Mouse (Mus musculus) embryonic facial prominence, embryonic 14.5 days (tissue): Measurements from ENCODE around the gene Pomgnt1. TPM values are rescaled to one million over a fixed set of nuclear protein-coding genes. Genes with fewer than 3 reads are reported as not detected.

ENCODE experiments used
- ATAC-seq: fragments of 200-750 bp; cut with Nextera tagmentation; 2 replicates; pipeline ENCODE4 v1.8.0; 2017; ENCODE audit warnings: low read depth, moderate number of reproducible peaks, moderate TSS enrichment
- DNase-seq: peaks from one replicate; pipeline ENCODE4 v3.0.0-alpha.2; 2015; ENCODE audit warnings: low spot score
- H3K27ac ChIP-seq: fragments of 300-500 bp; sonication (generic); replicated peaks from 2 replicates; pipeline ENCODE4 v1.5.1; 2014; ENCODE audit warnings: low read depth, mild to moderate bottlenecking, low read length, moderate library complexity
- H3K27me3 ChIP-seq: fragments of 300-500 bp; sonication (generic); replicated peaks from 2 replicates; pipeline ENCODE4 v1.6.1; 2014; ENCODE audit warnings: low read length; ENCODE audit not compliant: control insufficient read depth, insufficient read depth
- H3K36me3 ChIP-seq: fragments of 300-500 bp; sonication (generic); 2 replicates; pipeline ENCODE4 v1.6.1; 2014; ENCODE audit warnings: low read length, mixed read lengths; ENCODE audit not compliant: control insufficient read depth, insufficient read depth
- H3K4me1 ChIP-seq: fragments of 300-500 bp; sonication (generic); 2 replicates; pipeline ENCODE4 v1.6.1; 2014; ENCODE audit warnings: antibody characterized with exemption, low read length; ENCODE audit not compliant: control insufficient read depth, insufficient read depth
- H3K4me2 ChIP-seq: fragments of 300-500 bp; sonication (generic); 2 replicates; pipeline ENCODE4 v1.6.1; 2014; ENCODE audit warnings: low read depth, mild to moderate bottlenecking, low read length, moderate library complexity, mixed read lengths
- H3K4me3 ChIP-seq: fragments of 300-500 bp; sonication (generic); 2 replicates; pipeline ENCODE4 v1.5.1; 2014; ENCODE audit warnings: low read depth, mild to moderate bottlenecking, low read length
- H3K9ac ChIP-seq: fragments of 300-500 bp; sonication (generic); 2 replicates; pipeline ENCODE4 v1.6.1; 2014; ENCODE audit warnings: low read depth, mild to moderate bottlenecking, low read length, moderate library complexity, mixed read lengths
- H3K9me3 ChIP-seq: fragments of 300-500 bp; sonication (generic); 2 replicates; pipeline ENCODE4 v1.6.1; 2016; ENCODE audit warnings: low read length; ENCODE audit not compliant: control insufficient read depth
- WGBS: fragments of 180-500 bp; shearing (Covaris S2); extraction: QIAGEN DNeasy Blood & Tissue Kit; methylation state at CpG from one replicate; pipeline ENCODE4 v1.1.7; 2014; 5-methylcytosine and 5-hydroxymethylcytosine counted together
- polyA plus RNA-seq: library from polyadenylated mRNA; unstranded; fragments of >200 nt; fragmentation: Nextera tagmentation; extraction: Ambion mirVana; gene quantifications from 2 replicates; pipeline ENCODE4 v1.2.1, GENCODE M21; 2014

The Pomgnt1 gene
- polyA plus RNA-seq, 1 experiment from 2014 or later: 60.4 TPM

DNA sequence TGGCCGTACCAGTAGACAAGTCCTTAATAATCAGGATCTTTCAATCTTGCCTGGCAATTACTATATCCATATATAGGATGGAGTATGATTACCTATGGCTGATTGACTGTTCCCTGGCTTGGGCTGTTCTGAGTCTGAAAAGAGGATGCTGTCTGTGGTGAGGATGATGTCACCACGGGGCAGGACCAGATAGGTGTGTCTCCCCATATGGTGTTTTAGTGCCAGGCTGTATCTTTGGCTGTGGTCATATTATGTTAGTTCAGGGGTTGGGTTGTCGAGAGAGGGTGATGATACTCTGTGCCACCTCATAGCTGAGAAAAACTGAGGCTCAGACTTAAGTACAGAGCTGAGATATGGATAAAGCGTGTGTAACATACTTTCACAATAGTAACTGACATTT, 61.4 kb downstream of the Pomgnt1 start:
- 89% methylated on average over 4 of the region's 4 CpGs for whole genome bisulfite sequencing
- ATAC-seq (no peak), DNase-seq (no peak)
- Histone ChIP-seq H3K36me3 (no peaks in the 10 kb centered on the region), H3K4me3 (no peak overlapping the region), H3K9ac (no peak overlapping the region), H3K4me2 (no peak overlapping the region), H3K9me3 (no peaks in the 10 kb centered on the region), H3K27me3 (no peaks in the 10 kb centered on the region), H3K27ac (no peak overlapping the region), H3K4me1 (0 out of 2 replicates have a peak, but pooled peaks cover 8% of the 10 kb centered on the region)

DNA sequence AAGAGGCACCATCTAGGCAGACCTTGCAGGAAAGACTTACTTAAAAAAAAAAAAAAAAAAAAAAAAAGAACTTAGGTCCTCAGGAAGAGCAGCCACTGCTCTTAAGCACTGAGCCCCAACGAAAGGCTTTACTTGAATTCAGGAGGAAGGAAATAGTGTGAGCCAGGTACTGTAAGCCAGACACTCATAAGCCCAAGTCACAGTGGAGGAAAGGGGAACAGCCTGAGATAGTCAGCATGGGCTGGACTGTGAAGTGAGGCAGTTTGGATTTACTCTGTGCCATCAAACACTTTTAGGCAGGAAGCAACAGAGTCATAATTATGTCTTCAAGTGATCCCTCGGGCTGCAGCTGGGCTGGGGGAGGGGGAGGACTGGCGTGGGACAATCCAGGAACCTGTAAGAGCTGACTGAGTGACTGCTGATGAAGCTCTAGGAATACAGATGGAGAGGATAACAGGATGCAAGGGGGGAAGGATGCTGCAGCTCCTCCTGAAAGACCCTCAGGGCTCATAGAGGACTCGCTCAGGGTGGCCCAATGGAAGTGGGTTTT, 68.7 kb downstream of the Pomgnt1 start:
- no peaks in the 10 kb centered on the region for H3K9me3 ChIP-seq
- H3K27ac ChIP-seq: no peak overlapping the region
- WGBS: 28% methylated on average over 4 of the region's 4 CpGs
- H3K4me3 ChIP-seq: no peak overlapping the region
- ATAC-seq (no peak), DNase-seq (no peak)
- H3K36me3 ChIP-seq: no peaks in the 10 kb centered on the region
- H3K27me3 ChIP-seq: no peaks in the 10 kb centered on the region
- H3K4me1 ChIP-seq: no peaks in the 10 kb centered on the region
- no peak overlapping the region for H3K4me2 ChIP-seq
- H3K9ac ChIP-seq: no peak overlapping the region

GRCm38 (mm10) chr4:116193583-116194383, 70.1 kb downstream of the Pomgnt1 start:
- 62% methylated on average over 9 of the region's 9 CpGs for WGBS
- Histone ChIP-seq H3K9ac (no peak overlapping the region), H3K4me1 (no peaks in the 10 kb centered on the region), H3K9me3 (no peaks in the 10 kb centered on the region), H3K4me3 (no peak overlapping the region), H3K27ac (no peak overlapping the region), H3K36me3 (no peaks in the 10 kb centered on the region), H3K4me2 (no peak overlapping the region), H3K27me3 (no peaks in the 10 kb centered on the region)
- DNase-seq: no peak
- no peak for ATAC-seq

- H3K4me1 ChIP-seq: no peaks in the 10 kb centered on the region
- ATAC-seq: no peak
- 78% methylated on average over 2 of the region's 2 CpGs for WGBS
Observed at GRCm38 (mm10) chr4:116198422-116198821, 74.8 kb downstream of the Pomgnt1 start.

GRCm38 (mm10) chr4:116204422-116204821, 80.8 kb downstream of the Pomgnt1 start:
- H3K9me3 ChIP-seq: no peaks in the 10 kb centered on the region
- no peaks in the 10 kb centered on the region for H3K27me3 ChIP-seq
- H3K9ac ChIP-seq: no peak overlapping the region
- H3K36me3 ChIP-seq: no peaks in the 10 kb centered on the region
- H3K4me1 ChIP-seq: no peaks in the 10 kb centered on the region
- no peak overlapping the region for H3K27ac ChIP-seq
- WGBS: 64% methylated on average over 3 of the region's 3 CpGs
- H3K4me3 ChIP-seq: no peak overlapping the region
- no peak overlapping the region for H3K4me2 ChIP-seq
- ATAC-seq (no peak), DNase-seq (no peak)

More at GRCm38 (mm10) chr4:116198422-116198821, 74.8 kb downstream of the Pomgnt1 start:
- Histone ChIP-seq H3K9me3 (no peaks in the 10 kb centered on the region), H3K4me3 (no peak overlapping the region), H3K9ac (no peak overlapping the region), H3K36me3 (no peaks in the 10 kb centered on the region), H3K27me3 (no peaks in the 10 kb centered on the region), H3K4me2 (no peak overlapping the region), H3K27ac (no peak overlapping the region)
- DNase-seq: no peak

DNA sequence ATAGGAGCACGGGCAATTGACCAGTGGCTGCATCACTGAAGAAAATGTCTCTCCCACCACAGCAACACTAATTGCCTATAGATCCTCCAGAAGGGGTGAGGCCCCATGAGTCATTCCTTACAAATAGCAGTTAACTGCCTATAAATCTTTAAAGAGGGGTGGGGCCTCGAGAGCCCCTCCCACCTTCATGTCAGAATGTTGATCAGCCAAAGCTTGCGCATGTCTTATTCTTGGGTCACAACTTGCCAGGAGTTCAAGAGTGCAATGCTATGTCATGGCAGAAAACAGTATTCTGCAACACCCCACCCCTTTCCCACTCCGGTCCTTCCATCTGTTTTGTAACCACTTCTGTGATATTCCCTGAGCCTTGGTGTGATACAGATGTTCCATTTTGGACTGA, 82.9 kb downstream of the Pomgnt1 start:
- no peak overlapping the region for H3K27ac ChIP-seq
- no peak overlapping the region for H3K4me3 ChIP-seq
- DNase-seq (no peak), ATAC-seq (no peak)
- H3K9ac ChIP-seq: no peak overlapping the region
- no peak overlapping the region for H3K4me2 ChIP-seq
- no peaks in the 10 kb centered on the region for H3K4me1 ChIP-seq
- no peaks in the 10 kb centered on the region for H3K9me3 ChIP-seq
- 80% methylated on average over 4 of the region's 4 CpGs for WGBS
- no peaks in the 10 kb centered on the region for H3K27me3 ChIP-seq
- no peaks in the 10 kb centered on the region for H3K36me3 ChIP-seq

GRCm38 (mm10) chr4:116208891-116209290, 85.3 kb downstream of the Pomgnt1 start:
- Histone ChIP-seq H3K4me3 (no peak overlapping the region), H3K27ac (no peak overlapping the region), H3K27me3 (no peaks in the 10 kb centered on the region), H3K4me1 (no peaks in the 10 kb centered on the region), H3K9ac (no peak overlapping the region), H3K4me2 (no peak overlapping the region), H3K36me3 (no peaks in the 10 kb centered on the region), H3K9me3 (no peaks in the 10 kb centered on the region)
- no peak for DNase-seq
- WGBS: 91% methylated on average over 1 of the region's 1 CpGs
- no peak for ATAC-seq
